Mouse (Mus musculus): Measurements from ENCODE around the gene Zfp612.
A peak's percentile ranks its signal among the peaks of the same experiment; 100 is the strongest.
"Not testable (repeated sequence)": the region's sequence is repeated elsewhere in the genome, so short reads cannot be mapped to it uniquely, and the experiment has no call there.

The Zfp612 gene

DNA sequence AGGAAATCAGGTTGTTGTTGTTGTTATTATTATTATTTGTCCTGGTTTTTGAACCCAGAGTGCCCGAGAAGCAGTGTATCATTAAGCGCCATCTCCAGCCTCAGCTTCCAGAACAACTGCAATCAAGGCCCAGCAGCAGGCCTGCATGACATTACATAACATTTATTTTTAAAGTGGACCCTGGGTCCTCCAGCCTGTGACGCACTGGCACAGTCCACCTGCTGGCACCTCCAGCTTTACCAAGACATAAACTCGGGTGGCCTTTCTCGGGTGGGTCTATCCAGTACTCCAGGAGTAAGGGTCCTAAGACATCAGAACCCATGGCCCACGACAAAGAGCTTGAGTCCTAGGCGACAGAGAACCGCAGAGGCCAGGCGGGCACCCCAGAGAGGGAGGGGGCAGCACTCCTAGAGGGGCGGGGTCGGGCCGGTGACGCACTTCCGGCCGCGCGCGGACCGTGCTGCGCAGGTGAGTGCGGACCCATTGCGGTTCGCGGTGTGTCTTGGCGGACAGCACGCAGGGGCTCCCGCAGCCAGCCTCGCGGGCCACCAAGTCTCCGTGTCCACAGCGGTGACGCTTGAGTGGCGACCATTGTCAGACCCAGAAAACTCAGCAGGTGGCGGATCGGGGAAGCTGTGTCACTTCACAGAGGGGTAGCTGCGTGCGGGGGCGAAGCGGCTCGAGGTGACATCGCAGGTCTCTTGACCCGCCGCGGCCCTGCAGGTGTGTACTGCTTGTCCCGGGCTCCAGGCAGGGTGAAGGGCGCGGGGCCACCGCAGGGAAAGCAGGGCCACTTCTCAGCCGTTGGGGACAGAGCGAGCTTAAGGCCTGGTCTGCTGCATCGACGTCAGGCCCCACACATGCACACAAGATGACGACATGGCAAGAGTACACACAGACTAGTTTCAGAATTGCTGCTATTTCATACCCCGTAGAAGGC lies at the start of gene Zfp612:
Zfp612 (plus strand) TSS at position 465 of the 940 bp plus-strand sequence.
- peak; percentile 16 to 52 for DNase-seq (ENCODE audit: low spot score in 2 of 2)

DNA sequence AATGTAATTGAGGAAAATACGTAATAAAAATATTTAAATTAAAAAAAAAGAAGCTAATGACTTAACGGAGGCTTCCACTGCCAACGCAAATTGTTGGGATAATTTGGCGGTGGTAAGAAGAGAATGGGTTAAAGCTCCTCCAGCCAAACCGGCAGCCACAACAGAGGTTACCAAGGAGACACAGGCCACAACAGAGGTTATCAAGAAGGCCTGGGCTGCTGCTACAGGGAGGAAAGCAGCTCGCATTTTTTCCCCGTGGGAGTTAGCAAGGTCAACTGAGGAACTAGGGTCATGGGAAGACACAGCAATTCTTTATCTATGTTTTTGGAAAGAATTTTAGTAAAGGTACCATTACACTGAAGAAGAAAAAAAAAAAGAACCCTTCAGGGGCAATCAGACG lies 45.8 kb upstream of the Zfp612 start:
- DNase-seq (ENCODE audit: low spot score in 2 of 2), result not testable (repeated sequence)

DNA sequence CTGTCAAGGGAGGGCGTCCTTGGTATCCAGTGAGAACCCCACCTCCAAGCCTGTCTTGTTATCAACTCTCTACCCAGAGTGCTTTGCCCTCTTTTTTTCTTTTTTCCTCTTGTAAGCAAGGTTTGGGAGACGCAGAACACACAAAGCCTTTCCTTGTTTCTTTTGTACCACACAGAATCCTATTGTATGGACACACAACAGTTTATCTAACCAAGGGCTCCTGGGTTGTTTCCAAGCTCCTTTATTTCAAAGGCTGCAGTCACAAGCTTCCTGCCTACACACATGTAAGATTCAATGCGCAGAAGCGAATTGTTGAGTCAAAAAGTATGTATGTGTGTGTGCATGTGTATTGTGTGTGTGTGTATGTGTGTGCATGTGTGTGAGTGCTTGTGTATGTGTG lies 45.2 kb upstream of the Zfp612 start:
- peak in 1 of 2 experiments; percentile 11 for DNase-seq (ENCODE audit: low spot score in 2 of 2)

DNA sequence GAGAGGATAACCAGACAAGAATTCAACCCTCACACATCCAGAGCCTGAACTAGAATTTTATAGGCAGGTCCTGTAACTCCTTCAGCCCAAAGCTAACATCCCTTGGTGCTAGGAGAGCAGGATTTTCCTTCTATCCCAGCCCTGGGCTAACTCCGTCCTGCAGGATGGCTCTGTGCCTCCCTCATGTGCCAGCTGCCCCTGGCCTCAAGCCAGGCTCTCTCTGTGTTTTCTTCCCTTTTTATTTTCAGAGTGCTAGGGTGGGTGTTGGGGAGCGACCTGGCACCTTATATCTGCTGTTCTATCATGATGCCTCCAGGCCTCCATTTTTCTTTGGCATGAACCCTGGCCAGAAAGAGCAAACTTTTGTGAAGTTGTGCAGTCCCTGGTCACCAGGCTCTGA lies 43.4 kb upstream of the Zfp612 start:
- peak in 1 of 2 experiments; percentile 13 for DNase-seq (ENCODE audit: low spot score in 2 of 2)

DNA sequence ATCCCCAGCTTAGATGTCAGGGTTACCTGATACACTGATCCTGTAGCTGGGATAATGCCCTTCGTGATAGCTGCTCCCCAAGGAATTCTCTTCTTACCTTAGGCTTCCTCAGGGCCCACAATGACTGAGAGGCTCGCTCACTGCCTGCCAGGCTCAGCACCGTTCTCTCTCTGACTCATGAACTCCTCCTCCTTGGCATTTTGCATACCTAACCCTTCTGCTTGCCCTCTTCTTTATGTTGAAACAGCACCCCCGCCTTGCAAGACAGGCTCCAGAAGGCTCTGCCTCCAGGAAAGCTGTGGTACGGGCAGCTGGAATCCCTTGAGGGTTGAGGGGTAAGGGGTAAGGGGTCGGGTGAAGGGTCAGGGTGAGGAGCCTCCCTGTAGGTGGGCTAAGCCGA lies 40.3 kb upstream of the Zfp612 start:
- DNase-seq (ENCODE audit: low spot score in 2 of 2), result no peak

DNA sequence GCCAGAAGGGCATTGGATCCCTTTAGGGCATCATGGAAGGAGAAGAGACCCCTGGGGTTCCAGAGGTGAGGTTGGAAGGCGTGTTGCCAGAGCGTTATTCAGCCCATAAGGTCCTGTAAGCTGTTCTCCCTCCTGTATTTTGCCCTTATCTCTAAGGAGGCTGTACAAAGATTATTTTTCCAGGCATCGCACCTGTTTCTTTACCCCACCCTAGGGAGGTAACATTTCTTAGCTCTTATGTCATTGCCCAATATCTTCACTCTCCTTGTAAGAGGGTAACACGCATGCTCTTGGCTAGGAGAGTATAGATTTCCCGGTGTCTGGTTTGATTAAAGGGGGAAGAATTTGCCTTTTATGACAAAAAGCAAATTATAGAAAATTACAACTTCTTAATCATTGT lies 39.9 kb upstream of the Zfp612 start, which contains the start of gene Chst4:
Chst4 (minus strand) TSS at position 82 of the 400 bp plus-strand sequence.
- DNase-seq (ENCODE audit: low spot score in 2 of 2), result no peak

DNA sequence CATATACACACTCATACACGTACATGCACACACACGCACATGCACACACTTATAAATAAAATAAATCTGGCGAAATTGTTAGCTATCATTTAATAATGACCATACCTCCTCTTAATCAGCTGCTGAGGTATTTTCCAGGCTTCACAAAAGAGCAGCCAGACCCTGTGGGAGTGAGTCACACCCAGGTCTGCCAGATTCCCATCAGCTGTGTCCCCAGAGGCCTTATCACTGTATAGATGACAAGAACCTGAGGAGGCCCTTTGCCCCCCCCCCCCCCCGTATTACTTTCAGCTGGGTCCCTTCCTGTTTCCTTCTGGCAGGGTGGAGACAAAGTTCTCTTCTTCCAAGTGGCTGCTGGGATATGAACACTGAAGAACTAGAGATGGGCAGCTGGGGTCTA lies 39.0 kb upstream of the Zfp612 start:
- DNase-seq (ENCODE audit: low spot score in 2 of 2), result no peak

DNA sequence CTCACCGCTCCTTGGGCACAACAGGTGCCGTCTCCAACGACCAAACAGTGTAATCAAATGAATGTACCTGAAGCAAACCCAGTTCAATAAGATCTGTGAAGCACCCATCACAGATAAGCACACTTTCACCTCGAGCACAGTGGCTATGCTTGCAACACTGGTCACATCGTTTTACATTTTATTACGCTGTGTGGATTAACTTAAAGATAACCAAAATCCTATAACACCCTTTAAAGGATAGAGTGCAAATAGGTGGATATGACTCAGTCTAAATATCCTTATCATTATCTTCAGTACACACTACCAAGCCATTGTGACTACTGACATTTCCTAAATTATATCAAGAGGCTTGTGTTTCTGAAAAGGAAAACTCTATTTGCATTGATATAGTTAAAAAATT lies 28.3 kb upstream of the Zfp612 start:
- DNase-seq (ENCODE audit: low spot score in 2 of 2), result no peak

DNA sequence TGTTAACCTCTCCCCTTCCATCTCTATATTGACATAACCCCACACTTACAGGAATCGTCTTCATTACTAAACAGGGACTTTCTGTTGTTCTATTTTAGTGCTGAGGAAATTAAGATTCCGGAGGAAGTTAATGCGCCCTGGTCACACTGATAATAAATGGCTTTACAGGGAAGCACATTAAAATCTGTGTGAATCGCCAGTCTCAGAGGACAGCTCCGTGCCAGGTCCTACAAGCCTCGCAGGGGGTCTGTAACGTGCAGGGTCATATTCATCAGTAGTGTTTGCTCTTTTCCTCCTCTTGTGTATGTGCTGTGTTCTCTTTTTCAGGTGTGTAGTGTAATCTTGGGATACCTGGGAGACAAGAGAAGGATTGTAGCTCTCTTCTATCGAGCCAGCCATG lies 21.3 kb upstream of the Zfp612 start:
- no peak for DNase-seq (ENCODE audit: low spot score in 2 of 2)

DNA sequence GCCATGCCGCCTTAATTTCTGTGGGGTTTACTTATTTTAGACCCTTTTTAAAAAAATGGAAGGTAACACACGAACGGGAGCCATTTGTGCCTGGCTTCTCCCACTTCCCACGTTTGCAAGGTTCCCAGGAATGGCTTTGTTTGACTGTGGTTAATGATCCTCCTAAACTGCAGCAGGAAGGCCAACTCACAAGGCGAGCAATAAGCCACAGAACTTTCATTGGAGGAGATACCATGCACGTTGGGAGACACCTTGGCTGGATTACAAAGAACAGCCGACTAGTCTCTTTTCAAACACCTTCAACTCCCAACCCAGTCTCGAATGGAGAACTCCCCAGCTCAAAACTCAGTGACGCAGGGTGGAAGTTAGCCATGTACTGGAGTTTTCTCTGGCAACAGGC lies 15.4 kb upstream of the Zfp612 start:
- no peak for DNase-seq (ENCODE audit: low spot score in 2 of 2)

DNA sequence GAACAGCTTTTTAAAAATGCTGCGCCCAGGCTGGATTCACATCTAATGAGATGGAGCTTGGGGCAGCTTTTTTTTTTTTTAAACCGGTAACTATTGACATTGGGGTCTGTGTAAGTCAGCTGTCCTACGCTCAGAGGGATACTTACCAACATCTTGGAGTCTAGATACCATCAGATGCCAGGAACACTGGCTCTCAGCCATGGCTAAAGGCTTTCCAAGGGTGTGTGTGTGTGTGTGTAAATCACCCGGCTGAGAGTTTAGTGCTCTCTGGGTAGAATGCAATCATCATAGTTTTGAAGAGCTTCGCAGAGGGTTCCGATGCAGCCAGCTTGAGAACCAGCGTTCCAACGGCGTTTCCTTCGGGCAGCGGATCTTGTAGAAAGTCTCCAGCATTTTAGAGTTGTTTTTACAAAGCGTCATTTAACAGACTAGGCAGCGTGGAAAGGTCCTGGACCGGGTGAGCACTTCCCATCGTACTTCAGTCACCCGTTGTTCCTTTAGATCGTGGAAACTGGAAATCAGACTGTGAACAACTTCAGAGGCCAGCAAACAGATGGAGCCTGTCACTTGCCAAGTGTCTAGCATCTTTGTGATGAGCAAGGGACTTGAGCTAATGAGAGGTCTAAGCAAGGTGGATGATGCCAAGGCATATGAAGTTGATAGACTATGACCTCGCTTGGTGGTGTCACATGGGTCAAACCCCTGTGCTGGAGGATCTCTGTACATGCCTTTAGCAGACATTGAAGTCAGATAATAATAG lies 14.8 kb upstream of the Zfp612 start:
- DNase-seq (ENCODE audit: low spot score in 2 of 2), result no peak

DNA sequence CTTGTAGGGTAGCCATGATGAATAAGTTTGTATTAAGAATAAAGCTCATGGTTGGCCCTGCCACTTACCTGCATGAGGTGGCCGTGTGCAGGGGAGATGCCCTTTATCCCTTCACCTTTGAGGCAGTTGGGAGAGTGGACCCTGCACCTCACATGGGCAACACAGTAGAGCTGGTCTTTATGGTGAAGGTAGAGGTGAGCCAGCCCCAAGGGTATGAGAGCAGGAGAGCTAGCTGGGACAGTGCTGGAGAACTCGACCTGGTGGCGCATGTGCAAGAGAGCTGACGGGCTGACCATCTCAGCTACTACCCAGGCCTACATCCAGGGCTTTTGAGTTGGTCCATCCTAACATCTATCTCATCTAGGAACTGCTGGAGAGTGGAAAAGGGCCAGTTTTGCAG lies 13.9 kb upstream of the Zfp612 start:
- DNase-seq (ENCODE audit: low spot score in 2 of 2), result no peak

DNA sequence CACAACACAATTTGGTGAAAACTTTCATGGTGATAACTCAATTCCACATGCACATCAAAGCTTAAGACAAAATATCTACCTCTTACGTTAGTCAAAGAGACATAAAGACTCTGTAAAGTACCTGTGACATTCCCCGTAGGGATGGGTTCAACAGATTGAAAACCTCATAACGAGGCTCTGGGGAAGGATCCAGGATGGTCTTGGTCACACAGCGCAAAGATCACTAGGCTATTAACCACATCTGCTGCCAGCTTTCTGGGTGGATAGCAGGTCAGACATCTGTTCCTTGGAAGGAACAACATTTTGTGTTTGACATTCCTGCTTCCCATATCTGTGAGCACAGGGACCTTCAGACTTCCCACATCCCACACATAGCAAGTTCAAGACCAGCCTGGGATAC lies 9.8 kb upstream of the Zfp612 start:
- DNase-seq (ENCODE audit: low spot score in 2 of 2), result no peak

DNA sequence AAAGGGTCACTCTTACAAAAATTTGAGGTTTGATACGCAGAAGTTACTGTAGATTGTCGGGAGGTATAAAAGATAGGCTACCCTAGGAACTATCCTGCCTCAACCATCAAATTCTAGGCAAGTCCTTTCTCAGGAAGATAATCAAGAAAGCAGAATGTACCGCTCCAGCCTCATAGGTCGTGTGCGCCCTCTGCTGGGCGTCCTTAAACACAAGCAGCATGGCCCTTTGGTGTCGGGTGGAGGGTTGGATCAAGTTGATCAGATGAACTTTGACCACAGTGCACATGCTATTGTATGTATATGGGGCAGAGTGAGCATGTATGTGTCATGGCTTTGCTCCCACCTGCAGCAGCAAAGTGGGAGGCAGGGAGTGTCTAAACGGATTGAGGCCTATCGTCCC lies 7.9 kb upstream of the Zfp612 start:
- DNase-seq (ENCODE audit: low spot score in 2 of 2), result peak in 1 of 2 experiments; percentile 61

DNA sequence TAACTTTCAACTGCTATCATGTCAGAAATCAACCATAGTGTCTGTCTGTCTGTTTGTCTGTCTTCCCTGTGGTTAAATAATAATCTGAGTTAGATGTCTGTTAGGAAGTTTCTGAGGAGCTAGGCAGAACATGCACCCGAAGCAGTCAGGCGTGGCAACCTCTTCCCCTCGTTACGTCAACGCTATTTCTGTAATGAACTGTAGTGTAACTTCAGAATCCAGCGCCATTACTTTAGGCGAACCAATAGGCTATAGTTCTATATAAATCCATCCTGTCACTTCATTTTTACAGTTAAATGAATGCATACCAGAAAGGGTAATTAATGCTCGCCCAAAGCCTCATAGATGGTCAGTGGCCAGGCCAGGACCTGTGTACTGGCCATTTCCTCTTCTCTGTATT lies 5.0 kb upstream of the Zfp612 start:
- no peak for DNase-seq (ENCODE audit: low spot score in 2 of 2)

DNA sequence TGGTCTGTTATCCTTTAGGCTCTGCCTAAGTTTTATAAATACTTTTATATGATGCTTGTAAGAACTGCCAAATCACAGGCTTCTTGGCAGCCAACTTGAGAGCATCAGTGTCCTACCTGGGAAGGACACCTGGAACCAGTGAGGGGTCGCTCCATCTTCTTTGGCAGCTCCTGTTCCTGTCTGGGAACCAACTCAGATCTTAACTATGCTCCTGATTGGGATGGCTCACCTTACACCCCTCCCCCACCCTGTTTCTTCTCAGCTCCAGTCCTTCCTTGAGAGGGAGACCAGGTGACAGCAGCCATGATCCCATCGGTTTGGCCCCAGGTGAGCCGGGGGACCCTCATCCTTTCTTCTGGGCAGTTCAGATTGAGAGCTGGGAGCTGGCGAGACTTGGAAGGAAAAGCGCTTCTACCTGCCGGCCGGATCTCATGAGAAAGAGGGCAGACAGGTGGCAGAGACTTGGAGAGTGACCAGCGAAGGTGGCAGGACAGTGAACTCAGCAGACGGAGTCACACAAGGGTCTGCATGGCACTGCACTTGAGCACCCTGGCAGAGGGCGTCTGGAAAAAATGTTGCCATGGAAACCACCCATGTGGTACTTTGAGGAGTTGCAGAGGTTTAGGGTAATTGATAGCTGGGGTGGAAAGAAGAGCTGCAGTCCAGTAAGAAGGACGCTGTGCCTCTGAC lies 3.0 kb downstream of the Zfp612 start:
- no peak for DNase-seq (ENCODE audit: low spot score in 2 of 2)

DNA sequence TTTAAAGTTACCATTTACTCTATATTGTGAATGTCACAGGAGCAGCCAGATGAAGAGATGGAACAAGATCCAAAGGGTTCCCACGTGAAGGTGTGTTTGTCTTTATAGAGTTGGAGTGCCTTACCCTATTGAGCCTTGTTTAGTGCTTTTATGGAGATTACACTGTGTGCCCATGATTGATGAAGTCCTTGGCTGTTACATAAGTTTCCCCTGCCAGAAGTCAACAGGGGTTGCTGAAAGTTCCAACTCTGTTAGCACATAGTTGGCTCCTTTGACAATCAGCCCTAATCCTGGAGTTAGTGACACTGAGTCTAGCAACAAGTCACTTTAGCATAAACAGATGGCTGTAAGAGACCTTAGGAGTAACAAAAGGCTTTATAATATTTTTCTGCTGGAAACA lies 12.3 kb downstream of the Zfp612 start:
- DNase-seq (ENCODE audit: low spot score in 2 of 2), result no peak

DNA sequence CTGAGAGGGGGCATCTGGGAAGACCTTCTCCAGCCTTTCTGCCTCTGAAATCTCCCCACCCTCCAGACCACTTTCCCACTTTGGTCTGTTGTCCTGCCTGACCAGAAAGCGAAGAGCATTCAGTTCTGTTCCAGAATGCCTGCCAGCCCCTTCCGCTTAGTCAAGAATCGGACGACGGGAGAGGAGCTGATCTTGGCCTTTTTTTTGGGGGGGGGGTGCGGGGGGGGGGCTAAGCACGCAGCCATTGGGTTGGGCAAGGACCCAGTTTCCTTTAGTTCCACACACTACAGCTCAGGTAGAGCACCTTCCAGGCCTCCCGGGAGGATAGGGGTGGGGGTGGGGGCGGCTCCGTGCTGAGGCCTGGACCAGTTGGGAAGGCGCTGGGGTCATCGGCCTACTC lies 21.4 kb downstream of the Zfp612 start, which contains the start of gene Gm21964:
Gm21964 (plus strand) TSS at position 301 of the 400 bp plus-strand sequence.
- DNase-seq (ENCODE audit: low spot score in 2 of 2), result no peak

DNA sequence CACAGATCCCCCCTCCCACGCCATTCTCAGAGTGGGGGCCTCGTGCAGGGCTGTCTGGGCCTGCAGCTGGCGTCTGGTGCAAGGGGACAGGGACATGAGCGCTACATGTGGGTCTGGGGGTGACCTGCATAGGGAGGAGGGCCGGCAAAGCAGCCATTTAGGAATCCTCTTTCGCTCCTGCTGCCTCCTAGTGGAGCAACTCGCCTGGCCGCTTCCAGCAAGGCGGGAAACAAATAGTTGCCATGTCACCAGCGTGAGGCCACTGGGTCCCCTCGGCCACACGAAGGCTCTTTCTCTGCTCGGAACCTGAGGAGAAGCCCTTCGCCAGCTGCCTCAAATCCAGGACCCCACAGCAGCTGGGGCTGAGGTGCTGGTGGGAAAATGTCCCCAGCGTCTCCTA lies 22.1 kb downstream of the Zfp612 start:
- DNase-seq (ENCODE audit: low spot score in 2 of 2), result no peak

DNA sequence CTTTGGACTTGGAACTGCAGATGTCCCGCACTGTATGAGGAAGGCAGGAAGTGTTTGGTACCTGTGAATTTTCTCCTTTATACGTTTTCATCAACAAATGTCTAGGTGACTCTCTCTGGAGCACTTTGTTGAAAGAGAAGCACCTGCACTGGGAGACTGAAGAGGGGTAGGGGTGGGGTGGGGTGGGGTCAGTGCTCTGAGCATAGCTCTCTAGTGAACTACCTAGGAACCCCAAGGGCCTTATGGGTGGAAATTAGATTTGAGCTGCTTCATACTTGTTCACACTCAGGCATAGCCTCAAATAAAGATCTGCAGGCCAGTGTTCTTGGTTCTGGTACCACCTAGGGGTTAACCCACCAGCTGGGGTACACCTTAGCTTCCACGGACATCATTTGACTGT lies 23.1 kb downstream of the Zfp612 start, which contains the start of gene Gm17720:
Gm17720 (minus strand) TSS at position 101 of the 400 bp plus-strand sequence.
- DNase-seq (ENCODE audit: low spot score in 2 of 2), result no peak

DNA sequence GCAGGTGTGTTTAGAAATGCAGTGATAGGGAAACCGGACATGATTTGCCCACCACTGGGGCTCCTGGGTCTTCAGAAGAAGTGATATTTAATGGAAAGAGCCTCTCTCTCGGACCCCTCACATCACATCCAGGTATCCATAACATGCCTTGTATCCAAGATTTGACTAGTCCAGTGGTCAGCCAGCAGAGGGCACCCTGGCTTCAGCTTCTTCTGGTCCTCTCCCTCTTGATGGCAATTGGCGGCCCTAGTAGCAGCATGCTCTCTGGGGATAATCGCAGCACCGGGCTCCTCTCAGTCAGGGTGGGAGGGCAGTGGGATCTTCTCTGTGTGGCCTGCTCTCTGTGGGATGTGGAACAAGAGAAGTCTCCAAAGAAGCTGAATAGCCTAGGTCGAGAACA lies 40.2 kb downstream of the Zfp612 start:
- peak in 1 of 2 experiments; percentile 21 for DNase-seq (ENCODE audit: low spot score in 2 of 2)

DNA sequence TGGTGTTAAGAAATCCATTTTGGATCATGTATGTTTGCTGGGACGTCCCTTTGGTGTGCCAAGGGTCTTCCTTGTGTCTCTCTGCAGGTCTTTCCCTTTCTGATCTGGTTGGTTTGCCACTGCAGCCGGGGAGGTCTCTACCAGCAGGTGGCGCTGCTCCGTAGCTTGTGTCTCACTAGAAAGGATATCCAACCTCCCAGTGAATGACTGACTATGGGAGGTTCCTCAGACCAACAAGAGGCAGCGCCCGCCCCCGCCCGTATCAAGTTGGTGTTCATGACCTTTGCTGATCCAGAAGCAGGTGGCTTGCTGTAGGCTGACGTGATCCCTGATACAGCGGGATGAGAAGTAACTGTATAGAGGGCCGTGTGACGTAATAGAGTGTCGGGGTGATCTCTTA lies 51.0 kb downstream of the Zfp612 start:
- DNase-seq (ENCODE audit: low spot score in 2 of 2), result peak; percentile 2 to 82

All from left cerebral cortex, adult 9 months (tissue).